Mouse (Mus musculus) stomach, embryonic 14.5 days (tissue): ENCODE results near the gene Gm37240. TPM values are rescaled to one million over a fixed set of nuclear protein-coding genes. Genes with fewer than 3 reads are reported as not detected.

Experiments used
- ATAC-seq: fragments of 200-750 bp; cut with Nextera tagmentation; 2 replicates; pipeline ENCODE4 v1.8.0; 2017; ENCODE audit warnings: low read depth, moderate TSS enrichment; ENCODE audit not compliant: insufficient number of reproducible peaks, insufficient read depth, low FRiP score
- H3K27ac ChIP-seq: fragments of 300-500 bp; sonication (generic); 2 replicates; pipeline ENCODE4 v1.5.1; 2014; ENCODE audit warnings: mild to moderate bottlenecking, low read length, moderate library complexity, mixed read lengths
- H3K27me3 ChIP-seq: fragments of 300-500 bp; sonication (generic); 2 replicates; pipeline ENCODE4 v1.6.1; 2014; ENCODE audit warnings: low read length, control low read depth, mixed read lengths; ENCODE audit not compliant: control insufficient read depth, insufficient read depth
- H3K36me3 ChIP-seq: fragments of 300-500 bp; sonication (generic); 2 replicates; pipeline ENCODE4 v1.6.1; 2014; ENCODE audit warnings: mild to moderate bottlenecking, control low read depth, low read length, moderate library complexity, mixed read lengths; ENCODE audit not compliant: control insufficient read depth, insufficient read depth
- H3K4me1 ChIP-seq: fragments of 300-500 bp; sonication (generic); 2 replicates; pipeline ENCODE4 v1.6.1; 2014; ENCODE audit warnings: low read length, control low read depth, mixed read lengths; ENCODE audit not compliant: control insufficient read depth, insufficient read depth
- H3K4me2 ChIP-seq: fragments of 300-500 bp; sonication (generic); replicated peaks from 2 replicates; pipeline ENCODE4 v1.6.1; 2014; ENCODE audit warnings: low read depth, low read length, control low read depth
- H3K4me3 ChIP-seq: fragments of 300-500 bp; sonication (generic); 2 replicates; pipeline ENCODE4 v1.5.1; 2014; ENCODE audit warnings: low read depth, low read length, control low read depth
- H3K9ac ChIP-seq: fragments of 300-500 bp; sonication (generic); replicated peaks from 2 replicates; pipeline ENCODE4 v1.6.1; 2014; ENCODE audit warnings: low read depth, mild to moderate bottlenecking, control low read depth, low read length, moderate library complexity, mixed read lengths
- H3K9me3 ChIP-seq: fragments of 300-500 bp; sonication (generic); 2 replicates; pipeline ENCODE4 v1.6.1; 2016; ENCODE audit warnings: low read depth, low read length, control low read depth; ENCODE audit not compliant: control insufficient read depth
- WGBS: fragments of 180-500 bp; shearing (Covaris S2); extraction: QIAGEN DNeasy Blood & Tissue Kit; methylation state at CpG from one replicate; pipeline ENCODE4 v1.1.7; 2014; 5-methylcytosine and 5-hydroxymethylcytosine counted together
- polyA plus RNA-seq: library from polyadenylated mRNA; unstranded; fragments of >200 nt; fragmentation: Nextera tagmentation; extraction: Ambion mirVana; gene quantifications from 2 replicates; pipeline ENCODE4 v1.2.1, GENCODE M21; 2014

Gm37240 gene
- polyA plus RNA-seq, 1 experiment from 2014 or later: 9.6 TPM

DNA sequence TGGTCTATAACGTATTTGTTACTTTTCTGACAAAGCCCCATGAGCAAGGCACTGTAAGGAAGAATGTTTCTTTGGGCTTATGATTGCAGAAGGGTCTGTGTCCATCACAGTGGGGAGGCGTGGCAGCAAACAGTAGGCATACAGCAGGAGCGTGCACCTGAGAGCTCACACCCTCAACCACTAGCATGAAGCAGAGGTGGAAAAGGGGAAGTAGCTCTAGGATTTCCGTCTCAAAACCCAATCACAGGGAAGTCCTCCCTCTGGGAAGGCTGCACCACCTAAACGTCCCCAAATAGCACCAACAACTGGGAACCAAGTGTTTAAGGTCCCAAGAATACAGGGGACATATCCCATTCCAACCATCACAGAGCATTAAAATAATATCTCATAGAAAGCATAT, 26.3 kb downstream of the Gm37240 start:
- no peak for ATAC-seq
- H3K4me3 ChIP-seq: no peak overlapping the region
- no peaks in the 10 kb centered on the region for H3K36me3 ChIP-seq
- no peaks in the 10 kb centered on the region for H3K4me1 ChIP-seq
- no peaks in the 10 kb centered on the region for H3K27me3 ChIP-seq
- H3K27ac ChIP-seq: no peak overlapping the region
- WGBS: 79% methylated on average over 5 of the region's 5 CpGs
- no peak overlapping the region for H3K4me2 ChIP-seq
- H3K9me3 ChIP-seq: no peaks in the 10 kb centered on the region
- no peak overlapping the region for H3K9ac ChIP-seq

DNA sequence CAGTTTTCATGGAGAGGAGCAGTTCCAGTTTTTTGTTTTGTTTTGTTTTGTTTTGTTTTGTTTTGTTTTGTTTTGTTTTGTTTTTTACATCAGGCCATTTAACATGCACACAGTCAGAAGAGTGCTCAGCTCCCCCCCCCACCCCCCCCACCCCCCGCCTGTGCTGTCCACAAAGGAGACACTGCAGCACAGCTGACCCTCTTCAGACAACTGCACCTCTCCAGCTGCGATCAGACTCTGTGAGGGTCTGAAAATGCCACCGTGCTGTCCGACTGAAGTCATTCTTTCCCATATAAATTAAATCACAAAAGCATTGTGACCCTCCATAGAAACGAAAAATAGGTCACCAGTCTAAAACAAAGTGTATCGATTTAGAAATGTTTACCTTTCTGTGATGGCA, 28.0 kb downstream of the Gm37240 start:
- H3K4me1 ChIP-seq: no peaks in the 10 kb centered on the region
- no peaks in the 10 kb centered on the region for H3K27me3 ChIP-seq
- no peak overlapping the region for H3K9ac ChIP-seq
- no peak for ATAC-seq
- no peaks in the 10 kb centered on the region for H3K36me3 ChIP-seq
- H3K4me3 ChIP-seq: no peak overlapping the region
- no peak overlapping the region for H3K27ac ChIP-seq
- H3K9me3 ChIP-seq: no peaks in the 10 kb centered on the region
- WGBS: 59% methylated on average over 6 of the region's 6 CpGs
- H3K4me2 ChIP-seq: no peak overlapping the region

DNA sequence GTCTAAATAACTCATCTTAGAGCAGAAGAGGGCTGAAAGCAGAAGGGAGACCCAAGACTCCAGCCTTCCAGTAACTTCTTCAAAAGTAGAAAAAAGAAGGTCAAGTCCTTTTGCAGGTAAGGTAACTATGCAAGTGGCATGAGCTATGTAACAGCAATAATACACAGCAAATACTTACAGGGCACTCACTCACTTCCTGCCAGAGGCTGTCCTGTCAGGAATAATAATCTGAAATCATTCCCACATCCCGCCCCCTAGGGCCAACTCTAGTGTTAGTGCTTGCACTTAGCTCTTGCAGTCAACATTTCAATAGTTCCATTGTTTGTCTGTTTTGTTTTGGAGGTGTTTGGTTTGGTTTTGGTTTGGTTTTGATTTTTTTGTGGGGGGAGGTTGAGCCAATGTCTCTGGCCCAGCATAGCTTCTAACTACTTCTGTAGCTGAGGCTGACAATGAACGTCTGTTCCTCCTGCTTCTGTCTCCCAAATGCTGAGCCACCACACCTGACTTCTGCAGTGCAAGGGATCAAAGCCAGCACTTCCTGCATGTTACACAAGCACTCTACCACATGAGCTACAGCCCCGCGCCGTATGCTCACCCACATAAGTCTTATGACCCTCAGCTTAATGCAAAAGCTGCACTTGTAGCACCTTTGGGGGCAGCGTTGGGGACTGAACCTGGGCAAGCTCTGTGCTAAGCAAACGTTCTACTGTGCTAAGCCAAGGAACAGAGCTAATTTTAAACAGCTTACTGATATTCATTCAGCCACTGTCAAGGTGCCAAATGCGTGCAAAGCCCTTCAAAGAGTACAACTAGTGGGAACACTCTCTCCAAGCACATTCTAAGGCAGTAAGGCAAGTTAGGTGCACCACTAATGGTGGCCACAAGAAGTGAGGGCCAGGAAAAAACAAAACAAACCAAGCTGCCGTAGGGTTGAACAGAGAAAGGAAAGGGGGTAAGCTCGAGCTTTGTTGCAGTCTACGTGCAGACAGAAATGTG, 28.9 kb downstream of the Gm37240 start:
- 61% methylated on average over 11 of the region's 11 CpGs for WGBS
- H3K9me3 ChIP-seq: no peaks in the 10 kb centered on the region
- H3K27me3 ChIP-seq: no peaks in the 10 kb centered on the region
- ATAC-seq: no peak
- no peak overlapping the region for H3K27ac ChIP-seq
- H3K9ac ChIP-seq: no peak overlapping the region
- H3K4me1 ChIP-seq: no peaks in the 10 kb centered on the region
- no peak overlapping the region for H3K4me2 ChIP-seq
- no peak overlapping the region for H3K4me3 ChIP-seq
- H3K36me3 ChIP-seq: no peaks in the 10 kb centered on the region

DNA sequence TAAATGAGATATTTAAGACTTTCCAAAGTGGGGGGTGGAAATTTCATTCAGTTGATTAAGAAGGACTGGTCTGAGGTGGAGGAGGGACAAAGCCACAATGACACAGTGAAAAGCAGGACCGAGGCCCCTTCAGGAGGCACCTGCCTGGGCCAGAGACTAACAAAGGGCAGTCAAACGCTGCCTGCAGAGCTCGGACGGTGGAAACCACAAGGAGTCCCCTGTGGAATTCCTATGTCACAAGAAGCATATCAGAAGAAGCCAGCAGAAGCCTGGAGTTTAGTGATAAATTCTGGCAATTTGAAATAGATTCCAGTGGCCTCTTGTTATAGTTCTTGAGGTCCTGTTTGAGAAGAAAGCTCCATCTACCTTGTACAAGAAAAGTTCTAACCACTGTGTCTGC, 30.2 kb downstream of the Gm37240 start:
- Histone ChIP-seq H3K4me3 (no peak overlapping the region), H3K27ac (no peak overlapping the region), H3K27me3 (no peaks in the 10 kb centered on the region), H3K4me2 (no peak overlapping the region), H3K4me1 (no peaks in the 10 kb centered on the region), H3K36me3 (no peaks in the 10 kb centered on the region), H3K9me3 (no peaks in the 10 kb centered on the region), H3K9ac (no peak overlapping the region)
- ATAC-seq: no peak
- WGBS: 43% methylated on average over 4 of the region's 4 CpGs

DNA sequence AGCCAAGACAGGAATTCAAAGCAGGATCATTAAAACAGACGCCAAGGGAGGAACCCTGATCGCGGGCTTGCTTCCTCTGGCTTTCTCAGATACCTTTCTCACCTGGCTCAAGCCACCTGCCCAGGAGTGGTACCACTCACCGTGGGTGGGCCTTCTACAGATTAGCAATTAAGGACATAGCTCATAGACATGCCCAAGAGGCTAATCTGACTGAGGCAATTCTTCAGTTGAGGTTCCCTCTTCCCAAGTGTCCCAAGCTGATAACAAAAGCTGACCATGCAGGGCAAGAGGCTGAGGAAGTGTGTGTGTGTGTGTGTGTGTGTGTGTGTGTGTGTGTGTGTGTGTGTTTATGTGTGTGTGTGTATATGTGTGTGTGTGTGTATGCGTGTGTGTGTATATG, 31.4 kb downstream of the Gm37240 start:
- Histone ChIP-seq H3K27me3 (no peaks in the 10 kb centered on the region), H3K4me1 (no peaks in the 10 kb centered on the region), H3K27ac (no peak overlapping the region), H3K36me3 (no peaks in the 10 kb centered on the region), H3K9ac (no peak overlapping the region), H3K4me3 (no peak overlapping the region), H3K4me2 (no peak overlapping the region), H3K9me3 (no peaks in the 10 kb centered on the region)
- 84% methylated on average over 5 of the region's 5 CpGs for WGBS
- no peak for ATAC-seq

DNA sequence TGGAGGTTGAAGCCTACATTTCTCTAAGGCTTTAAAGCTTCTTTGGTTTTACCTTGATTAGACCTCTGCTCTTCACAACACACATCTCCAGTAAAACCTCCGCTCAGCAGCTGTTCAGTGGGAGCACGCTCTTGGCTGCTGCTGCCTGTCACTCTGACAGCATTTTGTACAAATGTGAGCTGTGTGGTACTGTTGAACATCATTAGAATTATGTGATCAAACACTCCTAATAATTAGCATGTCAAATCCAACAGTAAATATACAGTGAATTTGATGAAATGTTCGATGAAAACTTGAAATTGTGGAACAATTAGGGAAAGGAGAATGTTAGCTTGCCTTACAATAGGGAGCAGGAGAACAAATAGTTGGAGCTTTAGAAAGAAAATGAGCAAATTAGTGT, 32.3 kb downstream of the Gm37240 start:
- no peak for ATAC-seq

DNA sequence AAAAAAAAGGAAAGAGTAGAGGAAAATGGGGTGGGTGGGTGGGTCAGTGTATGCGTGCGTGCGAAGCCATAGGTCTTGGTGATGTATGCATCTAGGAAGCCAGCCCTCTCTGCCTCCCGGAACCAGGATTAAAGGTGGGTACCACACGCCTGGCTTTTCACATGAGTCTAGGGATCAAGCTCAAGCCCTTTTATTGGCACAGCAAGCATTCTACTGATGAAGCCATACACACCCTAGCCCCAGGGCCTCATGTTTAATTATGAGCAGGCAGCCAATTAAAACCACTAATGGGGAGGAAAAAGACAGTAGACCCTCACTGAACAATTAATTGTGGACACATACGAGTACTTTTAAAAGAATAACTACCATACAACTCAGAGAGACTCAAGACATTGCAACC, 33.2 kb downstream of the Gm37240 start:
- Histone ChIP-seq H3K4me2 (no peak overlapping the region), H3K4me1 (no peaks in the 10 kb centered on the region), H3K9me3 (no peaks in the 10 kb centered on the region), H3K27ac (no peak overlapping the region), H3K4me3 (no peak overlapping the region), H3K27me3 (no peaks in the 10 kb centered on the region), H3K9ac (no peak overlapping the region), H3K36me3 (no peaks in the 10 kb centered on the region)
- 93% methylated on average over 6 of the region's 6 CpGs for WGBS
- no peak for ATAC-seq

More for the DNA sequence above, 32.3 kb downstream of the Gm37240 start:
- Histone ChIP-seq H3K27me3 (no peaks in the 10 kb centered on the region), H3K9ac (no peak overlapping the region), H3K4me3 (no peak overlapping the region), H3K36me3 (no peaks in the 10 kb centered on the region), H3K9me3 (no peaks in the 10 kb centered on the region), H3K4me1 (no peaks in the 10 kb centered on the region), H3K4me2 (no peak overlapping the region), H3K27ac (no peak overlapping the region)
- WGBS: 79% methylated on average over 3 of the region's 3 CpGs

DNA sequence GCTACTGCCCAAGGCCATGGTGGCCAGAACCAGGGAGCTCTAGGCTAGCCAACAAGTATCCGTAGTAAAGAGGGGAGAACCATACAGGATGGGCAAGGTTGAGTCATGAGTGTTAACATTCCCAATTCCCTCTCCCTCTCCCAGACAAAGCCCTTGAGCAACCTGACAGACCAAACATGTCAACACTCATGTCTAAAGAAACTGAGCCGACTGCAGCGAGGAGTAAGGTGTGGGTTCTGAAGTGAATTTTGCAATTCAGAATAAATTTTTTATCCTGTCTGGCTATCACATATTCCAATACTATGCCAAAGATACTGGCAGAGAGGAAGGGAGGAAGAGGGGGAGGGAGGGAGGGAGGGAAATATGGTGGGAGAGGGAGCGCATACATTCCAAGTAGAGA, 33.6 kb downstream of the Gm37240 start:
- Histone ChIP-seq H3K4me3 (no peak overlapping the region), H3K27me3 (no peaks in the 10 kb centered on the region), H3K9me3 (no peaks in the 10 kb centered on the region), H3K4me2 (no peak overlapping the region), H3K27ac (no peak overlapping the region), H3K9ac (no peak overlapping the region), H3K4me1 (no peaks in the 10 kb centered on the region), H3K36me3 (no peaks in the 10 kb centered on the region)
- ATAC-seq: no peak
- 79% methylated on average over 4 of the region's 4 CpGs for WGBS

DNA sequence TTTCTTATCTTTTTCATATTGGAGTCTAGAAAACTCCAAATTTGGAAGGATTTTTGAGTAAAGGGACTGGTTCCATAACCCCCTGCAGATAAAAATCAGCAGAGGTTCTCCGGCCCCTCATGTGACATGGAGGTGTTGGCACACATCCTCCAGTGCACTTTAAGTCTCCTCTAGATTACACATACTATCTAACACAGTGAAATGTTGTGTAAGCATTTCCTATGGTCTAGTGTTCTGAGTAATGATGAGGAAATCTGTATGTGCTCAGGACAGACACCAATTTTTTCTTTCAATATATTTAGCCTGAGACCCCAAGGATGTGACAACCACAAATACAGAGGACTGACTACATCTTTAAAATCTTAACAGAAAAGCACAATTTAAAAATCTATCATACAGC, 37.2 kb downstream of the Gm37240 start:
- Histone ChIP-seq H3K4me3 (no peak overlapping the region), H3K9ac (no peak overlapping the region), H3K27ac (no peak overlapping the region), H3K36me3 (no peaks in the 10 kb centered on the region), H3K4me1 (no peaks in the 10 kb centered on the region), H3K4me2 (no peak overlapping the region), H3K9me3 (no peaks in the 10 kb centered on the region), H3K27me3 (no peaks in the 10 kb centered on the region)
- 83% methylated on average over 1 of the region's 1 CpGs for WGBS
- ATAC-seq: no peak
